Mouse (Mus musculus) gastrocnemius, postnatal 14 days (tissue): ENCODE data around the gene Cdkl4. TPM values are rescaled to one million over a fixed set of nuclear protein-coding genes. Genes with fewer than 3 reads are reported as not detected.
A peak's percentile ranks its signal among the peaks of the same experiment; 100 is the strongest.

ENCODE experiments used
- DNase-seq: peaks from one replicate; pipeline ENCODE4 v3.0.0; 2021; ENCODE audit warnings: mixed read lengths
- intact Hi-C: fragments of 180-260 bp; cut with DNase I; formaldehyde crosslinking; loops from one replicate; pipeline ENCODE4 v1.15.1; 2025; ENCODE audit warnings: low total_unique reads
- total RNA-seq, 2 experiments: library from RNA; stranded (reverse); gene quantifications; 2 replicates each; pipeline ENCODE4 v1.2.3; 2021

Gene Cdkl4
- total RNA-seq, 2 experiments from 2014 or later, result 0.14 TPM; not detected in 1

- intact Hi-C loops, result no loop called here
Observed at GRCm38 (mm10) chr17:80493891-80494290, 83.7 kb downstream of the Cdkl4 start.

DNA sequence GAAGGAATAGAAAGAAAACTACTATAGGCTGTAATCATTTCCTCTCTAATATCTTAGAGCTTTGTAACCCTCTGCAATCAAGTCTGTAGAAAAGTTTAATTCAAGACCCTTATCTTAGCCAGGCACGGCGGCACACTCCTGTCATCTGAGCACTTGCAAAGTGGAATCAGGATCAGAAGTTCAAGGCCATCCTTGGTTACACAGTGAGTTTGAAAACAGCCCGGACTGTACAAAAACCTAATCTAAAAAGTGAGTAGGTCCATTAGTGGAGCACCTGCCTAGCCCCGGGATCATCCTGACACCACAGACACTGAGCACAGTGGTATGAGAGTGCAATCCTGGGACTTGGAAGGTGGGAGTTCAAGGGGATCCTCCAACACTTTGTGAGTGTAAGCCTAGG is 84.8 kb downstream of the Cdkl4 start:
- DNase-seq, result no peak
- intact Hi-C loops, result no loop called here

More at GRCm38 (mm10) chr17:80493891-80494290, 83.7 kb downstream of the Cdkl4 start:
- no peak for DNase-seq

DNA sequence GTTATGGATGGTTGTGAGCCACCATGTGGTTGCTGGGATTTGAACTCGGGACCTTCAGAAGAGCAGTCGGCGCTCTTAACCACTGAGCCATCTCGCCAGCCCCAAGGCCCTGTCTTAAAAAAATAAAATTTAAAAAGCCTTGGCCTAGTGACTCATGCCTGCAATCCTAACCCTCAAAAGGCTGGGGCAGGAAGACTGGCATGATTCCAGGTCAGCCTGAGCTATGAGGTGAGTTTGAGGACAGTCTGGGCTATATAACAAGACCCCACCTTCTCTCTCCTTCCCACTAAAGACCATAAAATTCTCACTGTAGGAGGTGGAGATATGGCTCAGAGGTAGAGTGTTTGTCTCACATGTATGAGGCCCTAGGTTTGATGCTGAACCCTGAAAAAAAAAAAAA is 85.3 kb downstream of the Cdkl4 start:
- no peak for DNase-seq
- intact Hi-C loops, result no loop called here

- intact Hi-C loops, result no loop called here
- DNase-seq, result no peak
Observed at GRCm38 (mm10) chr17:80490166-80490565, 87.4 kb downstream of the Cdkl4 start.

- no peak for DNase-seq
Observed at GRCm38 (mm10) chr17:80488918-80489317, 88.7 kb downstream of the Cdkl4 start.

GRCm38 (mm10) chr17:80485160-80485559 is 92.5 kb downstream of the Cdkl4 start:
- intact Hi-C loops, result no loop called here

More at GRCm38 (mm10) chr17:80488918-80489317, 88.7 kb downstream of the Cdkl4 start:
- intact Hi-C loops, result no loop called here

DNA sequence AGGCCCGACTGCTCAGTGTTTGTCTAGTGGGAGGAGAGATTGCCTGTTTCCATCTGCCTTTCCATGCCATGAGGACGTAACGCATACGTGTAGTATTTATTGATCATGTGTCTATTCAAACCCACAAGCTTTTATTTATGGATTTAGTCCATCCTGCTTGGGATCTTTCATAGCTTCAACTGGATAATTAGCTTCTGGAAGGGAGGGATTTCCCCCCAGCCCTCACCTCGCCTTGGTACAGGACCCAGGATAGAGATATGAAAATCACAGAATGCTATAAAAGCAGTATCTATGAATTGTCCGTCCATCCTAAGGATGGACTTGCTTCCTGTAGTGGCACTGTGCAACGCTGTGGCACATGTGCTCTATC is 96.8 kb downstream of the Cdkl4 start:
- no peak for DNase-seq
- intact Hi-C loops, result no loop called here

More at GRCm38 (mm10) chr17:80485160-80485559, 92.5 kb downstream of the Cdkl4 start:
- no peak for DNase-seq

- peak; percentile 98 for DNase-seq
- intact Hi-C loops, result no loop called here
Observed at GRCm38 (mm10) chr17:80480031-80480854, 97.4 kb downstream of the Cdkl4 start, which contains the start of gene Sos1. Gene Sos1 (minus strand): TSS chr17:80480453.

GRCm38 (mm10) chr17:80479295-80480030 is 98.2 kb downstream of the Cdkl4 start:
- DNase-seq, result peak; percentile 68
- intact Hi-C loops, result no loop called here

DNA sequence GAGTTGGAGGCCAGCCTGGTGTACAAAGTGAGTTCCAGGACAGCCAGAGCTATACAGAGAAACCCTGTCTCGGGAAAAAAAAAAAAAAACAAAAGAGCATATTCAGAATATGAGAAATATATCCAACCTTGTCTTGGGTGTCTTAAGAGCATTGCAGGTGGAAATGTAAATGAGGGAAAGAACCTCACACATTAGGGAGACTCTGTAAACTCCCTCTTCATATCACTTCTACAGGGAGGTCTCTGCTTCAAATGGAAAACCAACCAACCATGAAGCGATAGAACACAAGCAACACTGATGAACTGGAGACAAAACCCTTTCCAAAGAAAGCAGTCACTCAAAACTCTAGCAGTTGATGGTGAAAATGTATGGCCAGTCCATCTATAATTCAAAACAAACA is 99.9 kb downstream of the Cdkl4 start:
- intact Hi-C loops, result no loop called here
- no peak for DNase-seq

GRCm38 (mm10) chr17:80476496-80476895 is 101.1 kb downstream of the Cdkl4 start:
- DNase-seq, result no peak
- intact Hi-C loops, result no loop called here

Other genes starting within 250 kb of the Cdkl4 start
- not detected for gene Gm10190, start 204.3 kb downstream of the Cdkl4 start, total RNA-seq
- gene Sos1, start 97.4 kb downstream of the Cdkl4 start, total RNA-seq, result 10 to 100 TPM; 11.7 to 13.5 TPM
- 10 to 100 TPM; 16.4 to 17.3 TPM for gene Map4k3, start 150.7 kb upstream of the Cdkl4 start, total RNA-seq